Mouse (Mus musculus) kidney, adult 2 months (tissue): ENCODE measurements around the gene Xpnpep2. TPM values are rescaled to one million over a fixed set of nuclear protein-coding genes. Genes with fewer than 3 reads are reported as not detected.

ENCODE experiments used
- DNase-seq: peaks from one replicate; pipeline ENCODE4 v3.0.0; 2021
- H3K27ac ChIP-seq: fragments of 200-500 bp; 2 replicates; pipeline ENCODE4 v1.5.1; 2012; ENCODE audit warnings: low read depth, low read length, control low read depth, inconsistent platforms; ENCODE audit not compliant: insufficient read depth
- H3K27me3 ChIP-seq: fragments of 200-500 bp; replicated peaks from 2 replicates; pipeline ENCODE4 v1.6.1; 2012; ENCODE audit warnings: mild to moderate bottlenecking, moderate library complexity, low read length, inconsistent platforms; ENCODE audit not compliant: control insufficient read depth, insufficient read depth
- H3K36me3 ChIP-seq: fragments of 200-500 bp; 2 replicates; pipeline ENCODE4 v1.6.1; 2012; ENCODE audit warnings: mild to moderate bottlenecking, moderate library complexity, low read length, inconsistent platforms; ENCODE audit not compliant: control insufficient read depth, insufficient read depth
- H3K4me1 ChIP-seq: fragments of 200-500 bp; 2 replicates; pipeline ENCODE4 v1.6.1; 2011; ENCODE audit warnings: low read length; ENCODE audit not compliant: control insufficient read depth, insufficient read depth
- H3K4me3 ChIP-seq: fragments of 200-500 bp; 2 replicates; pipeline ENCODE4 v1.5.1; 2011; ENCODE audit warnings: mild to moderate bottlenecking, low read depth, low read length, control low read depth; ENCODE audit not compliant: insufficient read depth
- CTCF ChIP-seq: fragments of 200-500 bp; conservative IDR thresholded peaks from 2 replicates; pipeline ENCODE4 v1.5.1; 2011; ENCODE audit warnings: low read depth, mild to moderate bottlenecking, control low read depth, low read length, moderate library complexity, mixed read lengths; ENCODE audit not compliant: insufficient read depth, insufficient read length
- POLR2A ChIP-seq: fragments of 200-500 bp; IDR thresholded peaks from one replicate; pipeline ENCODE4 v1.6.1; 2011; ENCODE audit warnings: low read depth, low read length, control low read depth
- WGBS: fragments of 180-500 bp; shearing (Covaris S2); methylation state at CpG from one replicate; pipeline ENCODE4 v1.1.7; 2018; 5-methylcytosine and 5-hydroxymethylcytosine counted together
- polyA plus RNA-seq: library from polyadenylated mRNA; depleted of rRNA; stranded (reverse); fragments of >200 nt; gene quantifications from 2 replicates; pipeline ENCODE4 v1.2.3, GENCODE M21; 2012; rRNA removed

Xpnpep2 gene
- polyA plus RNA-seq, 1 experiment = 25.8 TPM

- no peak for DNase-seq
- no peak overlapping the region for H3K27ac ChIP-seq
- H3K27me3 ChIP-seq = no peaks in the 10 kb centered on the region
- no peak overlapping the region for H3K4me3 ChIP-seq
- TF ChIP-seq POLR2A (no peak), CTCF (no peak)
- no peaks in the 10 kb centered on the region for H3K36me3 ChIP-seq
- H3K4me1 ChIP-seq = no peaks in the 10 kb centered on the region
- 69% methylated on average over 1 of the region's 1 CpGs for WGBS
Observed at GRCm38 (mm10) chrX:48169892-48170291, 61.4 kb downstream of the Xpnpep2 start.

GRCm38 (mm10) chrX:48170368-48170767 lies 61.8 kb downstream of the Xpnpep2 start:
- no peak overlapping the region for H3K4me3 ChIP-seq
- H3K27me3 ChIP-seq = no peaks in the 10 kb centered on the region

GRCm38 (mm10) chrX:48181844-48182243 lies 73.3 kb downstream of the Xpnpep2 start:
- Histone ChIP-seq H3K27me3 (no peaks in the 10 kb centered on the region), H3K4me3 (no peak overlapping the region), H3K27ac (no peak overlapping the region), H3K36me3 (no peaks in the 10 kb centered on the region), H3K4me1 (no peaks in the 10 kb centered on the region)
- TF ChIP-seq CTCF (no peak), POLR2A (no peak)
- no peak for DNase-seq
- WGBS = 89% methylated on average over 6 of the region's 6 CpGs

More at GRCm38 (mm10) chrX:48170368-48170767, 61.8 kb downstream of the Xpnpep2 start:
- Histone ChIP-seq H3K36me3 (no peaks in the 10 kb centered on the region), H3K27ac (no peak overlapping the region), H3K4me1 (no peaks in the 10 kb centered on the region)
- no peak for DNase-seq
- WGBS = 83% methylated on average over 1 of the region's 1 CpGs
- TF ChIP-seq POLR2A (no peak), CTCF (no peak)

- no peak for DNase-seq
- H3K4me1 ChIP-seq = no peaks in the 10 kb centered on the region
- H3K4me3 ChIP-seq = no peak overlapping the region
- H3K27me3 ChIP-seq = no peaks in the 10 kb centered on the region
- no peak for TF ChIP-seq CTCF
- no peak for TF ChIP-seq POLR2A
- H3K27ac ChIP-seq = no peak overlapping the region
- no peaks in the 10 kb centered on the region for H3K36me3 ChIP-seq
- WGBS = 58% methylated on average over 3 of the region's 3 CpGs
Observed at GRCm38 (mm10) chrX:48184703-48185102, 76.2 kb downstream of the Xpnpep2 start.

Other genes with a start within 250 kb of the Xpnpep2 start
- 0.07 and 0.27 TPM in 2 replicates for gene Smarca1, start 215.8 kb upstream of the Xpnpep2 start, polyA plus RNA-seq
- 10.2 and 10.5 TPM in 2 replicates for gene Ocrl, start 196.3 kb upstream of the Xpnpep2 start, polyA plus RNA-seq
- 8.1 and 10.8 TPM in 2 replicates for gene Apln, start 73.9 kb upstream of the Xpnpep2 start, polyA plus RNA-seq
- 1.5 and 6.8 TPM in 2 replicates for gene Sash3, start 37.7 kb downstream of the Xpnpep2 start, polyA plus RNA-seq
- 75.7 and 77.0 TPM in 2 replicates for gene Zdhhc9, start 100.2 kb downstream of the Xpnpep2 start, polyA plus RNA-seq
- gene Utp14a, start 148.1 kb downstream of the Xpnpep2 start, polyA plus RNA-seq = 1.6 and 2.4 TPM in 2 replicates
- 3.5 and 3.8 TPM in 2 replicates for gene Bcorl1, start 232.6 kb downstream of the Xpnpep2 start, polyA plus RNA-seq